Mouse (Mus musculus): ENCODE results near the gene Col4a3bp.

GRCm38 (mm10) chr13:96527856-96528255, 14.6 kb upstream of the Col4a3bp start:
- TF ChIP-seq HCFC1 (IDR thresholded peaks at IDR 0.05; ENCODE audit: low read depth, low read length) (no peak), RAD21 (IDR thresholded peaks at IDR 0.05; ENCODE audit: low read depth, low read length) (no peak), ZKSCAN1 (IDR thresholded peaks at IDR 0.05; ENCODE audit: borderline replicate concordance, low read depth, low read length) (no peak), MXI1 (IDR thresholded peaks at IDR 0.05; ENCODE audit: low read depth, low read length) (no peak), CTCF (conservative IDR thresholded peaks at IDR 0.05 in 1 of 2, IDR thresholded peaks at IDR 0.05 in 1 of 2; ENCODE audit: low read depth in 2 of 2, low read length in 2 of 2) (no peak), SIN3A (IDR thresholded peaks at IDR 0.05; ENCODE audit: low read length) (no peak), ZNF384 (IDR thresholded peaks at IDR 0.05; ENCODE audit: low read depth, low read length) (no peak), TCF12 (IDR thresholded peaks at IDR 0.05; ENCODE audit: low read depth, low read length) (no peak)

Data from CH12.LX (cell line).